Mouse (Mus musculus) CH12.LX (cell line): Measurements from ENCODE around the gene Mbl1.

Experiments
- CTCF ChIP-seq, 2 experiments: IDR thresholded peaks in 1 of 2; conservative IDR thresholded peaks in 1 of 2; 2 replicates each; pipeline ENCODE4 v1.5.1; 2011 to 2012; ENCODE audit warnings: low read depth in 2 of 2, low read length in 2 of 2, improper control_type of control experiment in 1 of 2, inconsistent platforms in 1 of 2, mild to moderate bottlenecking in 1 of 2, moderate library complexity in 1 of 2
- ELF1 ChIP-seq: IDR thresholded peaks from 2 replicates; pipeline ENCODE4 v1.6.1; 2014; ENCODE audit warnings: low read depth, mild to moderate bottlenecking, inconsistent platforms, low read length, improper control_type of control experiment
- GABPA ChIP-seq: IDR thresholded peaks from 2 replicates; pipeline ENCODE4 v1.6.1; 2012; ENCODE audit warnings: low read depth, low read length, improper control_type of control experiment, inconsistent platforms; ENCODE audit not compliant: insufficient replicate concordance
- HCFC1 ChIP-seq: IDR thresholded peaks from 2 replicates; pipeline ENCODE4 v1.6.1; 2012; ENCODE audit warnings: low read depth, mild to moderate bottlenecking, inconsistent platforms, low read length, improper control_type of control experiment
- MEF2A ChIP-seq: IDR thresholded peaks from 2 replicates; pipeline ENCODE4 v1.6.1; 2014; ENCODE audit warnings: low read depth, mild to moderate bottlenecking, inconsistent platforms, low read length, improper control_type of control experiment, borderline replicate concordance
- NRF1 ChIP-seq: IDR thresholded peaks from 2 replicates; pipeline ENCODE4 v1.6.1; 2014; ENCODE audit warnings: low read depth, mild to moderate bottlenecking, inconsistent platforms, low read length, improper control_type of control experiment, moderate library complexity
- POLR2A ChIP-seq: IDR thresholded peaks from 2 replicates; pipeline ENCODE4 v1.6.1; 2011; ENCODE audit warnings: low read depth, mild to moderate bottlenecking, improper control_type of control experiment, low read length
- USF1 ChIP-seq: IDR thresholded peaks from 2 replicates; pipeline ENCODE4 v1.6.1; 2014; ENCODE audit warnings: low read depth, mild to moderate bottlenecking, inconsistent platforms, low read length, improper control_type of control experiment
- ZKSCAN1 ChIP-seq: IDR thresholded peaks from 2 replicates; pipeline ENCODE4 v1.6.1; 2012; ENCODE audit warnings: low read depth, inconsistent platforms, low read length, improper control_type of control experiment, borderline replicate concordance
- ZMIZ1 ChIP-seq: IDR thresholded peaks from 2 replicates; pipeline ENCODE4 v1.6.1; 2012; ENCODE audit warnings: low read depth, mild to moderate bottlenecking, inconsistent platforms, low read length, improper control_type of control experiment

GRCm38 (mm10) chr14:41116271-41116670, 35.0 kb upstream of the Mbl1 start:
- TF ChIP-seq POLR2A (no peak), CTCF (conservative IDR thresholded peaks at IDR 0.05 in 1 of 2, IDR thresholded peaks at IDR 0.05 in 1 of 2; ENCODE audit: low read depth in 2 of 2, low read length in 2 of 2) (no peak), GABPA (no peak), ZMIZ1 (no peak), ELF1 (no peak), NRF1 (no peak), ZKSCAN1 (no peak), HCFC1 (no peak), MEF2A (no peak), USF1 (no peak)
